Mouse (Mus musculus): Measurements from ENCODE around the gene Kdm4c.
"Not testable (repeated sequence)": the region's sequence is repeated elsewhere in the genome, so short reads cannot be mapped to it uniquely, and the experiment has no call there.

Kdm4c gene

GRCm38 (mm10) chr4:74242176-74242575, at the start of gene Kdm4c:
Kdm4c (plus strand) TSS chr4:74242497.
- no peak for DNase-seq (ENCODE audit: low spot score in 2 of 2)

- no peak for DNase-seq (ENCODE audit: low spot score in 2 of 2)
Measured at GRCm38 (mm10) chr4:74201281-74201811, 41.0 kb upstream of the Kdm4c start.

- DNase-seq (ENCODE audit: low spot score in 2 of 2), result not testable (repeated sequence)
Measured at GRCm38 (mm10) chr4:74221780-74222179, 20.5 kb upstream of the Kdm4c start.

GRCm38 (mm10) chr4:74222360-74222759, 19.9 kb upstream of the Kdm4c start:
- no peak for DNase-seq (ENCODE audit: low spot score in 2 of 2)

GRCm38 (mm10) chr4:74224210-74224609, 18.1 kb upstream of the Kdm4c start:
- DNase-seq (ENCODE audit: low spot score in 2 of 2), result no peak

- no peak for DNase-seq (ENCODE audit: low spot score in 2 of 2)
Measured at GRCm38 (mm10) chr4:74230994-74231393, 11.3 kb upstream of the Kdm4c start.

- peak in 1 of 2 experiments; percentile 62 for DNase-seq (ENCODE audit: low spot score in 2 of 2)
Measured at GRCm38 (mm10) chr4:74231405-74231804, 10.9 kb upstream of the Kdm4c start.

GRCm38 (mm10) chr4:74233534-74233933, 8.8 kb upstream of the Kdm4c start:
- no peak for DNase-seq (ENCODE audit: low spot score in 2 of 2)

- DNase-seq (ENCODE audit: low spot score in 2 of 2), result peak; percentile 92 to 96
Measured at GRCm38 (mm10) chr4:74251348-74252244, 9.3 kb downstream of the Kdm4c start.

- DNase-seq (ENCODE audit: low spot score in 2 of 2), result peak in 1 of 2 experiments; percentile 10
Measured at GRCm38 (mm10) chr4:74252245-74253105, 10.2 kb downstream of the Kdm4c start.

GRCm38 (mm10) chr4:74257882-74258281, 15.6 kb downstream of the Kdm4c start:
- no peak for DNase-seq (ENCODE audit: low spot score in 2 of 2)

- no peak for DNase-seq (ENCODE audit: low spot score in 2 of 2)
Measured at GRCm38 (mm10) chr4:74258538-74258937, 16.2 kb downstream of the Kdm4c start.

GRCm38 (mm10) chr4:74259331-74259730, 17.0 kb downstream of the Kdm4c start:
- no peak for DNase-seq (ENCODE audit: low spot score in 2 of 2)

- no peak for DNase-seq (ENCODE audit: low spot score in 2 of 2)
Measured at GRCm38 (mm10) chr4:74261879-74262278, 19.6 kb downstream of the Kdm4c start.

GRCm38 (mm10) chr4:74264428-74264955, 22.2 kb downstream of the Kdm4c start:
- DNase-seq (ENCODE audit: low spot score in 2 of 2), result no peak

GRCm38 (mm10) chr4:74271180-74271579, 28.9 kb downstream of the Kdm4c start:
- DNase-seq (ENCODE audit: low spot score in 2 of 2), result no peak

GRCm38 (mm10) chr4:74277486-74277885, 35.2 kb downstream of the Kdm4c start:
- DNase-seq (ENCODE audit: low spot score in 2 of 2), result no peak

GRCm38 (mm10) chr4:74280170-74280569, 37.9 kb downstream of the Kdm4c start:
- DNase-seq (ENCODE audit: low spot score in 2 of 2), result no peak

GRCm38 (mm10) chr4:74287851-74288250, 45.6 kb downstream of the Kdm4c start:
- no peak for DNase-seq (ENCODE audit: low spot score in 2 of 2)

GRCm38 (mm10) chr4:74294726-74295125, 52.4 kb downstream of the Kdm4c start:
- no peak for DNase-seq (ENCODE audit: low spot score in 2 of 2)

- DNase-seq (ENCODE audit: low spot score in 2 of 2), result no peak
Measured at GRCm38 (mm10) chr4:74305315-74306105, 63.2 kb downstream of the Kdm4c start.

Measured in urinary bladder, adult 18-20 months (tissue).